Mouse (Mus musculus) MEL (cell line): ENCODE data around the gene Hsdl2. TPM values are rescaled to one million over a fixed set of nuclear protein-coding genes. Genes with fewer than 3 reads are reported as not detected.

Experiments used
- DNase-seq: peaks from one replicate; pipeline ENCODE4 v3.0.0; 2011; ENCODE audit warnings: low read depth, low spot score
- H3K27ac ChIP-seq: 2 replicates; pipeline ENCODE4 v1.5.1; 2012; ENCODE audit warnings: low read depth, mild to moderate bottlenecking, control low read depth, low read length, moderate library complexity; ENCODE audit not compliant: control insufficient read depth
- H3K27me3 ChIP-seq, 2 experiments: fragments of 150-350 bp in 1 of 2; sonication (generic) in 1 of 2; 2 replicates each; pipeline ENCODE4 v1.6.1; 2012; ENCODE audit warnings: low read length in 2 of 2, mild to moderate bottlenecking in 2 of 2, improper control_type of control experiment in 1 of 2, moderate library complexity in 1 of 2; ENCODE audit not compliant: insufficient read depth in 2 of 2, control insufficient read depth in 1 of 2
- H3K36me3 ChIP-seq, 2 experiments: 2 replicates each; pipeline ENCODE4 v1.6.1; 2012 to 2014; ENCODE audit warnings: low read length in 2 of 2, improper control_type of control experiment in 1 of 2, inconsistent platforms in 1 of 2, mild to moderate bottlenecking in 1 of 2; ENCODE audit not compliant: insufficient read depth in 2 of 2, control insufficient read depth in 1 of 2
- H3K4me1 ChIP-seq, 2 experiments: fragments of 150-350 bp in 1 of 2; sonication (generic) in 1 of 2; 2 replicates each; pipeline ENCODE4 v1.6.1; 2012; ENCODE audit warnings: low read length in 2 of 2, improper control_type of control experiment in 1 of 2, mild to moderate bottlenecking in 1 of 2; ENCODE audit not compliant: insufficient read depth in 2 of 2, control insufficient read depth in 1 of 2
- H3K4me3 ChIP-seq, 2 experiments: fragments of 150-350 bp in 1 of 2; sonication (generic) in 1 of 2; 2 replicates each; pipeline ENCODE4 v1.5.1; 2012; ENCODE audit warnings: low read depth in 2 of 2, low read length in 2 of 2, mild to moderate bottlenecking in 2 of 2, moderate library complexity in 2 of 2, control low read depth in 1 of 2, improper control_type of control experiment in 1 of 2; ENCODE audit not compliant: control insufficient read depth in 1 of 2, insufficient read depth in 1 of 2
- H3K79me2 ChIP-seq: 2 replicates; pipeline ENCODE4 v1.6.1; 2012; ENCODE audit warnings: mild to moderate bottlenecking, low read length, moderate library complexity; ENCODE audit not compliant: control insufficient read depth, poor library complexity, insufficient read depth
- H3K9ac ChIP-seq: 2 replicates; pipeline ENCODE4 v1.6.1; 2012; ENCODE audit warnings: low read depth, mild to moderate bottlenecking, control low read depth, low read length, moderate library complexity; ENCODE audit not compliant: control insufficient read depth, poor library complexity, severe bottlenecking
- H3K9me3 ChIP-seq: fragments of 150-350 bp; sonication (generic); replicated peaks from 2 replicates; pipeline ENCODE4 v1.6.1; 2012; ENCODE audit warnings: mild to moderate bottlenecking, low read length, improper control_type of control experiment, moderate library complexity; ENCODE audit not compliant: insufficient read depth
- BHLHE40 ChIP-seq: IDR thresholded peaks from 2 replicates; pipeline ENCODE4 v1.6.1; 2012; ENCODE audit warnings: low read depth, mild to moderate bottlenecking, inconsistent platforms, low read length, improper control_type of control experiment, borderline replicate concordance
- CHD1 ChIP-seq: IDR thresholded peaks from 2 replicates; pipeline ENCODE4 v1.6.1; 2012; ENCODE audit warnings: low read depth, mild to moderate bottlenecking, inconsistent platforms, low read length, improper control_type of control experiment
- CHD2 ChIP-seq: IDR thresholded peaks from 2 replicates; pipeline ENCODE4 v1.6.1; 2011; ENCODE audit warnings: low read length, improper control_type of control experiment
- E2F4 ChIP-seq: IDR thresholded peaks from 2 replicates; pipeline ENCODE4 v1.6.1; 2011; ENCODE audit warnings: low read depth, low read length, improper control_type of control experiment, borderline replicate concordance
- EP300 ChIP-seq, 2 experiments: IDR thresholded peaks; 2 replicates each; pipeline ENCODE4 v1.6.1; 2011; ENCODE audit warnings: improper control_type of control experiment in 2 of 2, low read length in 2 of 2, low read depth in 1 of 2, mild to moderate bottlenecking in 1 of 2
- ETS1 ChIP-seq: IDR thresholded peaks from 2 replicates; pipeline ENCODE4 v1.6.1; 2012; ENCODE audit warnings: low read depth, mild to moderate bottlenecking, inconsistent platforms, low read length, improper control_type of control experiment, moderate library complexity
- GABPA ChIP-seq: IDR thresholded peaks from 2 replicates; pipeline ENCODE4 v1.6.1; 2012; ENCODE audit warnings: low read depth, mild to moderate bottlenecking, inconsistent platforms, low read length, improper control_type of control experiment, moderate library complexity
- GATA1 ChIP-seq: IDR thresholded peaks from 2 replicates; pipeline ENCODE4 v1.6.1; 2011; ENCODE audit warnings: low read depth, low read length, improper control_type of control experiment
- MAFK ChIP-seq: IDR thresholded peaks from 2 replicates; pipeline ENCODE4 v1.6.1; 2011; ENCODE audit warnings: low read depth, mild to moderate bottlenecking, low read length, improper control_type of control experiment, borderline replicate concordance
- MAX ChIP-seq: IDR thresholded peaks from 2 replicates; pipeline ENCODE4 v1.6.1; 2011; ENCODE audit warnings: low read length, improper control_type of control experiment
- MAZ ChIP-seq: IDR thresholded peaks from 2 replicates; pipeline ENCODE4 v1.6.1; 2012; ENCODE audit warnings: low read depth, mild to moderate bottlenecking, inconsistent platforms, low read length, improper control_type of control experiment
- MEF2A ChIP-seq: IDR thresholded peaks from 2 replicates; pipeline ENCODE4 v1.6.1; 2014; ENCODE audit warnings: low read depth, mild to moderate bottlenecking, inconsistent platforms, low read length, improper control_type of control experiment; ENCODE audit not compliant: poor library complexity, insufficient replicate concordance, severe bottlenecking; ENCODE audit errors: extremely low read depth
- MYB ChIP-seq: IDR thresholded peaks from 2 replicates; pipeline ENCODE4 v1.6.1; 2011; ENCODE audit warnings: mild to moderate bottlenecking, low read depth, low read length, improper control_type of control experiment
- MYC ChIP-seq: IDR thresholded peaks from 2 replicates; pipeline ENCODE4 v1.6.1; 2011; ENCODE audit warnings: low read depth, mild to moderate bottlenecking, low read length, improper control_type of control experiment, moderate library complexity
- NELFE ChIP-seq: IDR thresholded peaks from 2 replicates; pipeline ENCODE4 v1.6.1; 2011; ENCODE audit warnings: low read depth, low read length, improper control_type of control experiment
- NRF1 ChIP-seq: IDR thresholded peaks from 2 replicates; pipeline ENCODE4 v1.6.1; 2014; ENCODE audit warnings: low read depth, mild to moderate bottlenecking, inconsistent platforms, low read length, improper control_type of control experiment, moderate library complexity; ENCODE audit not compliant: poor library complexity, insufficient read depth, severe bottlenecking
- POLR2A ChIP-seq, 2 experiments: IDR thresholded peaks; 2 replicates each; pipeline ENCODE4 v1.6.1; 2011 to 2012; ENCODE audit warnings: low read length in 2 of 2, mild to moderate bottlenecking in 2 of 2, control low read depth in 1 of 2, improper control_type of control experiment in 1 of 2, low read depth in 1 of 2, moderate library complexity in 1 of 2; ENCODE audit not compliant: control insufficient read depth in 1 of 2, insufficient read depth in 1 of 2, poor library complexity in 1 of 2
- POLR2AphosphoS2 ChIP-seq: IDR thresholded peaks from 2 replicates; pipeline ENCODE4 v1.6.1; 2011; ENCODE audit warnings: low read length, improper control_type of control experiment
- POLR2AphosphoS5 ChIP-seq: IDR thresholded peaks from 2 replicates; pipeline ENCODE4 v1.6.1; 2012; ENCODE audit warnings: low read depth, borderline replicate concordance, mild to moderate bottlenecking, inconsistent platforms, low read length, moderate library complexity, mixed read lengths
- RAD21 ChIP-seq: IDR thresholded peaks from 2 replicates; pipeline ENCODE4 v1.6.1; 2011; ENCODE audit warnings: mild to moderate bottlenecking, low read depth, low read length, improper control_type of control experiment
- RCOR1 ChIP-seq: IDR thresholded peaks from 2 replicates; pipeline ENCODE4 v1.6.1; 2012; ENCODE audit warnings: low read depth, mild to moderate bottlenecking, inconsistent platforms, low read length, improper control_type of control experiment
- SMC3 ChIP-seq: IDR thresholded peaks from 2 replicates; pipeline ENCODE4 v1.6.1; 2011; ENCODE audit warnings: low read depth, low read length, improper control_type of control experiment
- TBP ChIP-seq: IDR thresholded peaks from 2 replicates; pipeline ENCODE4 v1.8.0; 2011; ENCODE audit warnings: low read depth, low read length, improper control_type of control experiment
- TCF12 ChIP-seq: IDR thresholded peaks from 2 replicates; pipeline ENCODE4 v1.6.1; 2014; ENCODE audit warnings: low read depth, mild to moderate bottlenecking, inconsistent platforms, low read length, improper control_type of control experiment, moderate library complexity
- USF2 ChIP-seq, 2 experiments: IDR thresholded peaks; 2 replicates each; pipeline ENCODE4 v1.6.1; 2011 to 2012; ENCODE audit warnings: improper control_type of control experiment in 2 of 2, low read length in 2 of 2, borderline replicate concordance in 1 of 2, inconsistent platforms in 1 of 2, low read depth in 1 of 2, mild to moderate bottlenecking in 1 of 2; ENCODE audit not compliant: insufficient read depth in 1 of 2
- ZKSCAN1 ChIP-seq: IDR thresholded peaks from 2 replicates; pipeline ENCODE4 v1.6.1; 2012; ENCODE audit warnings: low read depth, mild to moderate bottlenecking, inconsistent platforms, low read length, improper control_type of control experiment, moderate library complexity
- ZNF384 ChIP-seq: IDR thresholded peaks from 2 replicates; pipeline ENCODE4 v1.6.1; 2012; ENCODE audit warnings: low read depth, mild to moderate bottlenecking, inconsistent platforms, low read length, improper control_type of control experiment
- polyA plus RNA-seq, 2 experiments: library from polyadenylated mRNA; stranded (reverse) in 1 of 2; unstranded in 1 of 2; fragments of >175 nt in 1 of 2; fragments of >200 nt in 1 of 2; gene quantifications; 2 replicates each; pipeline versions ENCODE4 v1.2.1 to v1.2.4; 2012; ENCODE audit warnings: low replicate concordance in 2 of 2, low read depth in 1 of 2; ENCODE audit not compliant: insufficient read length in 2 of 2, insufficient read depth in 1 of 2, missing spikeins in 1 of 2
- total RNA-seq: library from RNA; depleted of rRNA; stranded (reverse); fragments of 300-350 nt; gene quantifications from 2 replicates; pipeline ENCODE4 v1.2.3, GENCODE M21; 2012

Hsdl2 gene
- total and polyA plus RNA-seq, 3 experiments, result 8.4 to 15.0 TPM; not detected in 1

- TF ChIP-seq MAZ, result peak; percentile 79
Observed at GRCm38 (mm10) chr4:59533268-59533667, 48.1 kb upstream of the Hsdl2 start (continued).

GRCm38 (mm10) chr4:59535624-59536023 is 45.7 kb upstream of the Hsdl2 start:
- no peaks in the 10 kb centered on the region for H3K9me3 ChIP-seq
- TF ChIP-seq ETS1 (peak; percentile 35; the same call in 1 of the 2 replicates), RAD21 (no peak), POLR2AphosphoS5 (no peak), NELFE (no peak), E2F4 (no peak), TBP (no peak), ZNF384 (peak; percentile 93), TCF12 (no peak), RCOR1 (peak; percentile 70), POLR2AphosphoS2 (no peak), ZKSCAN1 (no peak), USF2 (IDR thresholded peaks at IDR 0.05; ENCODE audit: borderline replicate concordance in 1 of 2, insufficient read depth in 1 of 2, low read depth in 1 of 2, low read length in 2 of 2) (no peak), EP300 (IDR thresholded peaks at IDR 0.05; ENCODE audit: low read depth in 1 of 2, low read length in 2 of 2) (peak; percentile 19 to 47; a peak in 2 of 4 replicates), POLR2A (IDR thresholded peaks at IDR 0.05; ENCODE audit: control insufficient read depth in 1 of 2, insufficient read depth in 1 of 2, low read depth in 1 of 2, low read length in 2 of 2, poor library complexity in 1 of 2) (no peak), MAX (no peak), CHD1 (no peak), GATA1 (peak; percentile 50), MYB (no peak)
- H3K79me2 ChIP-seq, result peaks cover 59% of the 10 kb centered on the region
- DNase-seq, result peak; percentile 40
- no peak overlapping the region for H3K4me3 ChIP-seq
- H3K9ac ChIP-seq, result no peak overlapping the region
- H3K27me3 ChIP-seq, result no peaks in the 10 kb centered on the region
- peaks cover 22 to 49% of the 10 kb centered on the region in 2 experiments for H3K4me1 ChIP-seq
- H3K36me3 ChIP-seq, result peaks cover 0 to 70% of the 10 kb centered on the region in 2 experiments; a peak in 3 of 4 replicates
- peak overlapping the region; percentile 42; the same call in 1 of the 2 replicates for H3K27ac ChIP-seq

- no peaks in the 10 kb centered on the region for H3K27me3 ChIP-seq
- no peak overlapping the region for H3K4me3 ChIP-seq
- DNase-seq, result no peak
- H3K79me2 ChIP-seq, result peaks cover 59% of the 10 kb centered on the region
- H3K4me1 ChIP-seq, result peaks cover 20 to 44% of the 10 kb centered on the region in 2 experiments
- H3K27ac ChIP-seq, result peak overlapping the region; percentile 30; the same call in 1 of the 2 replicates
- no peak overlapping the region for H3K9ac ChIP-seq
- TF ChIP-seq MAFK, result no peak
- TF ChIP-seq NRF1, result no peak
- TF ChIP-seq MEF2A, result no peak
- no peak for TF ChIP-seq CHD2
- no peak for TF ChIP-seq GABPA
- TF ChIP-seq BHLHE40, result no peak
- TF ChIP-seq MYC, result no peak
- TF ChIP-seq TBP, result no peak
- no peak for TF ChIP-seq TCF12
- no peak for TF ChIP-seq SMC3
- TF ChIP-seq MAX, result no peak
- peaks cover 0 to 63% of the 10 kb centered on the region in 2 experiments; a peak in 3 of 4 replicates for H3K36me3 ChIP-seq
- H3K9me3 ChIP-seq, result no peaks in the 10 kb centered on the region
Observed at GRCm38 (mm10) chr4:59536281-59536680, 45.1 kb upstream of the Hsdl2 start.
